Mouse (Mus musculus) Patski (cell line): Measurements from ENCODE around the gene Prex1. TPM values are rescaled to one million over a fixed set of nuclear protein-coding genes. Genes with fewer than 3 reads are reported as not detected.

ENCODE experiments used
- ATAC-seq: fragments of 100-300 bp; one replicate; pipeline ENCODE4 v1.8.0; 2021
- CTCF ChIA-PET: fragments of 350-600 bp; sonication (Branson Sonifier 250); formaldehyde crosslinking; loops from one replicate; lab custom pipeline; 2022; ENCODE audit warnings: inconsistent platforms; lab: Charles Lee
- POLR2A ChIA-PET: fragments of 350-600 bp; sonication (Branson Sonifier 250); formaldehyde crosslinking; loops from one replicate; lab custom pipeline; 2022; ENCODE audit warnings: antibody characterized with exemption, inconsistent platforms; lab: Charles Lee
- DNase-seq: peaks from one replicate; pipeline ENCODE4 v3.0.0-alpha.2; 2011; ENCODE audit warnings: low read depth, low spot score
- H3K27me3 ChIP-seq: fragments of 371-371 bp; one replicate; pipeline ENCODE4 v1.5.1; 2021
- CTCF ChIP-seq: fragments of 100-300 bp; IDR thresholded peaks from one replicate; pipeline ENCODE4 v1.5.1; 2021
- in situ Hi-C: fragments of 300-500 bp; cut with MboI; formaldehyde crosslinking; loops from 3 replicates; pipeline ENCODE4 v1.11.1; 2018; ENCODE audit warnings: low pct_unique_long_range_greater_than_20kb, mixed read lengths
- polyA plus RNA-seq: library from polyadenylated mRNA; unstranded; gene quantifications from one replicate; pipeline ENCODE4 v1.2.3, GENCODE M21; 2021

Gene Prex1
- polyA plus RNA-seq, 1 experiment from 2014 or later: 3.9 TPM

- in situ Hi-C loops: loop anchor here (5.0 kb wide), 1 partner anchor 107 kb away; the partner anchor contains the start of gene Prex1
- no peak for ATAC-seq
- H3K27me3 ChIP-seq: no peaks in the 10 kb centered on the region
- ChIA-PET CTCF (interaction anchor here (1.0 kb wide), 1 partner anchor 13 kb away, joined by 3 read pairs; no protein-coding TSS in a partner anchor), POLR2A (no interaction called here)
- DNase-seq: no peak
- TF ChIP-seq CTCF: no peak
Observed at GRCm38 (mm10) chr2:166605164-166605831, 108.3 kb downstream of the Prex1 start.

- ChIA-PET CTCF (interaction anchor here (1.2 to 1.6 kb wide), 2 partner anchors 93 to 189 kb away, joined by 3 read pairs; partner anchors contain the start of gene Trp53rkb), POLR2A (no interaction called here)
- DNase-seq (no peak), ATAC-seq (no peak)
- in situ Hi-C loops: no loop called here
- TF ChIP-seq CTCF: no peak
- no peaks in the 10 kb centered on the region for H3K27me3 ChIP-seq
Observed at GRCm38 (mm10) chr2:166602948-166603347, 110.7 kb downstream of the Prex1 start.

- ChIA-PET POLR2A (no interaction called here), CTCF (interaction anchor here (1.3 to 1.6 kb wide), 2 partner anchors 9 to 16 kb away, joined by 3 to 4 read pairs; no protein-coding TSS in a partner anchor)
- DNase-seq: no peak
- in situ Hi-C loops: no loop called here
- H3K27me3 ChIP-seq: no peaks in the 10 kb centered on the region
- TF ChIP-seq CTCF: no peak
- ATAC-seq: no peak
Observed at GRCm38 (mm10) chr2:166601420-166601819, 112.2 kb downstream of the Prex1 start.

- no peaks in the 10 kb centered on the region for H3K27me3 ChIP-seq
- no peak for TF ChIP-seq CTCF
- ChIA-PET CTCF (interaction anchor here (1.1 kb wide), 1 partner anchor 182 kb away, joined by 3 read pairs; no protein-coding TSS in a partner anchor), POLR2A (no interaction called here)
- no peak for ATAC-seq
- no peak for DNase-seq
- in situ Hi-C loops: no loop called here
Observed at GRCm38 (mm10) chr2:166598453-166599155, 115.0 kb downstream of the Prex1 start.

- no peaks in the 10 kb centered on the region for H3K27me3 ChIP-seq
- in situ Hi-C loops: no loop called here
- ATAC-seq: no peak
- DNase-seq: no peak
- TF ChIP-seq CTCF: no peak
- CTCF ChIA-PET: interaction anchor here (1.1 kb wide), 1 partner anchor 183 kb away, joined by 3 read pairs; no protein-coding TSS in a partner anchor
- POLR2A ChIA-PET: no interaction called here
Observed at GRCm38 (mm10) chr2:166597763-166598162, 115.9 kb downstream of the Prex1 start.

GRCm38 (mm10) chr2:166592034-166592912, 121.4 kb downstream of the Prex1 start:
- DNase-seq (no peak), ATAC-seq (peak; percentile 24)
- POLR2A ChIA-PET: no interaction called here
- no peaks in the 10 kb centered on the region for H3K27me3 ChIP-seq
- in situ Hi-C loops: loop anchor here (5.0 kb wide), 1 partner anchor 185 kb away; no protein-coding TSS in a partner anchor
- CTCF ChIA-PET: interaction anchor here (0.7 to 2.1 kb wide), 14 partner anchors 9 to 270 kb away, joined by 3 to 14 read pairs (median 4); no protein-coding TSS in a partner anchor
- no peak for TF ChIP-seq CTCF

- no peak for TF ChIP-seq CTCF
- POLR2A ChIA-PET: no interaction called here
- DNase-seq: no peak
- CTCF ChIA-PET: interaction anchor here (1.5 kb wide), 1 partner anchor 197 kb away, joined by 3 read pairs; no protein-coding TSS in a partner anchor
- no peak for ATAC-seq
- no peaks in the 10 kb centered on the region for H3K27me3 ChIP-seq
- in situ Hi-C loops: no loop called here
Observed at GRCm38 (mm10) chr2:166584491-166584890, 129.1 kb downstream of the Prex1 start.

- POLR2A ChIA-PET: no interaction called here
Observed at GRCm38 (mm10) chr2:166583292-166583691, 130.3 kb downstream of the Prex1 start.

GRCm38 (mm10) chr2:166581881-166582583, 131.6 kb downstream of the Prex1 start:
- DNase-seq (no peak), ATAC-seq (no peak)
- no peak for TF ChIP-seq CTCF
- CTCF ChIA-PET: no interaction called here
- H3K27me3 ChIP-seq: no peaks in the 10 kb centered on the region
- POLR2A ChIA-PET: no interaction called here
- in situ Hi-C loops: no loop called here

More at GRCm38 (mm10) chr2:166583292-166583691, 130.3 kb downstream of the Prex1 start:
- in situ Hi-C loops: no loop called here
- CTCF ChIA-PET: no interaction called here
- ATAC-seq: no peak
- H3K27me3 ChIP-seq: no peaks in the 10 kb centered on the region
- DNase-seq: no peak
- no peak for TF ChIP-seq CTCF

- ChIA-PET POLR2A (no interaction called here), CTCF (no interaction called here)
- in situ Hi-C loops: no loop called here
- DNase-seq: no peak
- no peaks in the 10 kb centered on the region for H3K27me3 ChIP-seq
- no peak for ATAC-seq
- TF ChIP-seq CTCF: no peak
Observed at GRCm38 (mm10) chr2:166579793-166580192, 133.8 kb downstream of the Prex1 start.
